Mouse (Mus musculus) lung, postnatal 0 days (tissue): ENCODE measurements around the gene Inpp5a. TPM values are rescaled to one million over a fixed set of nuclear protein-coding genes. Genes with fewer than 3 reads are reported as not detected.

Source experiments
- ATAC-seq: fragments of 200-750 bp; cut with Nextera tagmentation; 2 replicates; pipeline ENCODE4 v1.8.0; 2017; ENCODE audit warnings: moderate library complexity
- DNase-seq: peaks from one replicate; pipeline ENCODE4 v3.0.0-alpha.2; 2016; ENCODE audit warnings: low spot score
- H3K27ac ChIP-seq: fragments of 300-500 bp; sonication (generic); 2 replicates; pipeline ENCODE4 v1.5.1; 2014; ENCODE audit warnings: antibody characterized with exemption, mild to moderate bottlenecking, low read length, mixed read lengths
- H3K27me3 ChIP-seq: fragments of 300-500 bp; sonication (generic); replicated peaks from 2 replicates; pipeline ENCODE4 v1.6.1; 2014; ENCODE audit warnings: low read length, mixed read lengths; ENCODE audit not compliant: insufficient read depth
- H3K36me3 ChIP-seq: fragments of 300-500 bp; sonication (generic); 2 replicates; pipeline ENCODE4 v1.6.1; 2014; ENCODE audit warnings: low read length, mixed read lengths; ENCODE audit not compliant: insufficient read depth
- H3K4me1 ChIP-seq: fragments of 300-500 bp; sonication (generic); 2 replicates; pipeline ENCODE4 v1.6.1; 2014; ENCODE audit warnings: antibody characterized with exemption, low read depth, low read length, mixed read lengths; ENCODE audit not compliant: insufficient read depth
- H3K4me2 ChIP-seq: fragments of 300-500 bp; sonication (generic); replicated peaks from 2 replicates; pipeline ENCODE4 v1.6.1; 2014; ENCODE audit warnings: low read depth, mild to moderate bottlenecking, low read length, moderate library complexity, mixed read lengths
- H3K4me3 ChIP-seq: fragments of 300-500 bp; sonication (generic); 2 replicates; pipeline ENCODE4 v1.5.1; 2014; ENCODE audit warnings: low read depth, low read length
- H3K9ac ChIP-seq: fragments of 300-500 bp; sonication (generic); replicated peaks from 2 replicates; pipeline ENCODE4 v1.6.1; 2014; ENCODE audit warnings: low read depth, mild to moderate bottlenecking
- H3K9me3 ChIP-seq: fragments of 300-500 bp; sonication (generic); 2 replicates; pipeline ENCODE4 v1.6.1; 2016; ENCODE audit warnings: low read length, mixed read lengths
- CTCF ChIP-seq: IDR thresholded peaks from 2 replicates; pipeline ENCODE4 v1.5.1; 2016; ENCODE audit warnings: antibody characterized with exemption, mild to moderate bottlenecking
- EP300 ChIP-seq: IDR thresholded peaks from 2 replicates; pipeline ENCODE4 v1.6.1; 2016; ENCODE audit warnings: antibody characterized with exemption, mild to moderate bottlenecking, control low read depth
- WGBS: fragments of 180-500 bp; shearing (Covaris S2); extraction: QIAGEN DNeasy Blood & Tissue Kit; methylation state at CpG from one replicate; pipeline ENCODE4 v1.1.7; 2014; 5-methylcytosine and 5-hydroxymethylcytosine counted together
- polyA plus RNA-seq: library from polyadenylated mRNA; unstranded; fragments of >200 nt; fragmentation: Nextera tagmentation; extraction: Ambion mirVana; gene quantifications from 2 replicates; pipeline ENCODE4 v1.2.1, GENCODE M21; 2015

The Inpp5a gene
- polyA plus RNA-seq, 1 experiment from 2014 or later, result 41.3 TPM

DNA sequence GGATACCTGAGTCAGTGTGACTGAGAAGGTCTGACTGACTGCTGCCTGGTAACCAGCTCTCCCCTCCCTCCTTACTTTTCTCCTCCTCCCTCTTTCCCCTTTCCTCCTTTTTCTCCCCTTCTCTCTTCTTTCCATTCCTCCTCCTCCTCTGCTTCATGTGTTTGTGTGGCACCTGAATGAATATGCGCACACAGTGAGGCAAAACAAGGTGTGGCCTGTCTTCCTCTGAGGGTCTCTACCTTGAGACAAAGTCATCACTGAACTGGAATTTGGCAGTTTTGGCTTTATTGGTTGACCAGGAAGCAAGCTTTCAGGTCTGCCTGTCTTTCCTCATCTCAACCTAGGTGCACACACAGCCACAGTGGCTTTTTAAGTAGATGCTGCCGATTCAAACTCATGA is 147.9 kb downstream of the Inpp5a start:
- Histone ChIP-seq H3K4me1 (no peaks in the 10 kb centered on the region), H3K36me3 (peaks cover 27% of the 10 kb centered on the region), H3K27ac (no peak overlapping the region), H3K4me3 (no peak overlapping the region), H3K27me3 (no peaks in the 10 kb centered on the region), H3K4me2 (no peak overlapping the region), H3K9me3 (no peaks in the 10 kb centered on the region), H3K9ac (no peak overlapping the region)
- TF ChIP-seq EP300 (no peak), CTCF (no peak)
- WGBS, result 93% methylated on average over 2 of the region's 2 CpGs
- ATAC-seq, result no peak
- DNase-seq, result no peak

DNA sequence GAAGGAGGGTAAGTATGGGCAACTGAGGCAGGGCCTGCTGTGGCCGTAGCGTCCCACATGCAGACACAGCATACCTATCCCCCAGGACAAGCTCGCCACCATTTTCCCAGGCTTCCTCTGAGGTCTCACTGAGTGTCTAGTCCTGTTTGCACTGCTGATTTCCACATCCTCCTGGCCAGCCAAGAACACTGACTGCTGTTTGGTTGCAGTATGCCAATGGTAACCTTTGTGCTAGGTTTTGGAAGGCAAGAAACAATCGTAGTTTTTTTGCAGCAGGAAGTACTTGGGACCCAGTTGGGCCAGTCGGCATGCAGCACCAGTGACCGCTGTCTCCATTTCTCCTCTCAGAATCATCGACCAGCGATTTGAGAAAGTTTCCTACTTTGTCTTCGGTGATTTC is 148.9 kb downstream of the Inpp5a start:
- Histone ChIP-seq H3K9me3 (no peaks in the 10 kb centered on the region), H3K36me3 (peaks cover 33% of the 10 kb centered on the region), H3K27me3 (no peaks in the 10 kb centered on the region), H3K27ac (no peak overlapping the region), H3K4me2 (no peak overlapping the region), H3K9ac (no peak overlapping the region), H3K4me3 (no peak overlapping the region), H3K4me1 (no peaks in the 10 kb centered on the region)
- DNase-seq (no peak), ATAC-seq (no peak)
- TF ChIP-seq CTCF, result no peak
- TF ChIP-seq EP300, result no peak
- WGBS, result 92% methylated on average over 9 of the region's 9 CpGs

DNA sequence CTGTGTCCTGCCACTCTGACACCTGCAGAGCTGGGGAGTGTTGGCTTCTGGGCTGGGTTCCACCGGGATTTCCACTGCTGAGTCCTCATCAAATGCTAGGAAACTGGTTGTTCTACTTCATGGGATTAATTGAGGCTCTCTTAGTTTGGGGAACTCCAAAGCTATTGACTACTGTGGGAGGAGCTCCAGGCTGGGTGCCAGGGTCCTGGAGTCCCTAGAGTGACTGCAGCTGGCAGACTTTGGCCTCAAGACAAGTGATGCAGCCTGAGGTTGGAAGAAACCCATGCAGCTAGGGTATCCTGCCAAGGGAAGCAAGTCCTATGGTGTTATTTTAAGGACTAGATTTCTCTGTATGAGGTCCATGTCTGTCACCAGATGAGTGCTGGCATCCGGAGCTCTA is 149.6 kb downstream of the Inpp5a start:
- H3K9me3 ChIP-seq, result no peaks in the 10 kb centered on the region
- no peaks in the 10 kb centered on the region for H3K4me1 ChIP-seq
- no peak overlapping the region for H3K27ac ChIP-seq
- TF ChIP-seq CTCF, result no peak
- no peak for TF ChIP-seq EP300
- H3K4me2 ChIP-seq, result no peak overlapping the region
- no peak overlapping the region for H3K4me3 ChIP-seq
- DNase-seq (no peak), ATAC-seq (peak; percentile 46; the same call in 1 of the 2 replicates)
- 64% methylated on average over 2 of the region's 2 CpGs for WGBS
- H3K9ac ChIP-seq, result no peak overlapping the region
- peaks cover 33% of the 10 kb centered on the region for H3K36me3 ChIP-seq
- no peaks in the 10 kb centered on the region for H3K27me3 ChIP-seq

DNA sequence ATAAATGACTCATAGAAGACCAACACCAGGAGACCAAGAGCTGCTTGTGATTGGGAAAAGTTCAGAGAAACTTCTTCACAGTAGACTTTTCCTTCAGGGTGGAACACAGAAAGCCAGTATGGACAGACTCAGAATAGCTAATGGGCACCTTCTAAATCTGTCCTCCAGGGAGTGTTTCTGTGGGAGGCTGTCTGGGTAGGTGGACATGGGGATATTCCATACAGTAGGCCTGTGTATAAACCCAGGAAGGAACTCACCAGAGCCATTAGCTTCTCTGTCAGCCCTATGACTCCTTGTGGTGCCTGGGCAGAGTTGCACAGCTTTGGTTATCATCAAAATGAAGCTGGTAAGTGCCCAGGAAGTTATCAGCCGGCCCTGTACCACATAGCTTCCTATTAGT is 151.7 kb downstream of the Inpp5a start:
- TF ChIP-seq EP300, result no peak
- TF ChIP-seq CTCF, result no peak
- Histone ChIP-seq H3K9ac (no peak overlapping the region), H3K4me3 (no peak overlapping the region), H3K27ac (no peak overlapping the region), H3K9me3 (no peaks in the 10 kb centered on the region), H3K36me3 (peaks cover 31% of the 10 kb centered on the region), H3K27me3 (no peaks in the 10 kb centered on the region), H3K4me2 (no peak overlapping the region), H3K4me1 (no peaks in the 10 kb centered on the region)
- no peak for DNase-seq
- WGBS, result 76% methylated on average over 1 of the region's 1 CpGs
- ATAC-seq, result no peak

DNA sequence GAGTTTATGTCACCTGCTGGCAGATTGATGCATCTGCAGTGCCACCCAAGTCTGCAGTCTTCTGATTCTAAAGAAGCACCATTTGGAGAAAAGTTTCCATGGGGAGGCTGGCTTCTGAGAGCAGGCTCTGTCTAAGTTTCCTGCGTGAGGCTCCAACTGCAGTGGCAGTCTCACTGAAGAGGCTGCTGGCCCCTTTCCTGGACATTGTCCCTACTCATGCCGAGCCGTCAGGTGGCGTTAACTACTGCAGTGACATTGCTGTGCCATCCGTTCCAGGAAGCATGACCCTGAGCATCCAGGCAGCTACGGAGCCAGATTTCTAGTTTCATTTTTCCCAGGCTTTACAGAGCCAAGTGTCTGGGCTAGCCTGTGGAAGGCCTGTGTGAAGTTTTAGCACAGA is 152.5 kb downstream of the Inpp5a start:
- WGBS, result 78% methylated on average over 6 of the region's 6 CpGs
- Histone ChIP-seq H3K4me3 (no peak overlapping the region), H3K4me2 (no peak overlapping the region), H3K36me3 (peaks cover 23% of the 10 kb centered on the region; the same call in 1 of the 2 replicates), H3K4me1 (no peaks in the 10 kb centered on the region), H3K27ac (no peak overlapping the region), H3K27me3 (no peaks in the 10 kb centered on the region), H3K9me3 (no peaks in the 10 kb centered on the region), H3K9ac (no peak overlapping the region)
- no peak for ATAC-seq
- DNase-seq, result no peak
- TF ChIP-seq EP300 (no peak), CTCF (peak; percentile 38; the same call in 1 of the 2 replicates)

DNA sequence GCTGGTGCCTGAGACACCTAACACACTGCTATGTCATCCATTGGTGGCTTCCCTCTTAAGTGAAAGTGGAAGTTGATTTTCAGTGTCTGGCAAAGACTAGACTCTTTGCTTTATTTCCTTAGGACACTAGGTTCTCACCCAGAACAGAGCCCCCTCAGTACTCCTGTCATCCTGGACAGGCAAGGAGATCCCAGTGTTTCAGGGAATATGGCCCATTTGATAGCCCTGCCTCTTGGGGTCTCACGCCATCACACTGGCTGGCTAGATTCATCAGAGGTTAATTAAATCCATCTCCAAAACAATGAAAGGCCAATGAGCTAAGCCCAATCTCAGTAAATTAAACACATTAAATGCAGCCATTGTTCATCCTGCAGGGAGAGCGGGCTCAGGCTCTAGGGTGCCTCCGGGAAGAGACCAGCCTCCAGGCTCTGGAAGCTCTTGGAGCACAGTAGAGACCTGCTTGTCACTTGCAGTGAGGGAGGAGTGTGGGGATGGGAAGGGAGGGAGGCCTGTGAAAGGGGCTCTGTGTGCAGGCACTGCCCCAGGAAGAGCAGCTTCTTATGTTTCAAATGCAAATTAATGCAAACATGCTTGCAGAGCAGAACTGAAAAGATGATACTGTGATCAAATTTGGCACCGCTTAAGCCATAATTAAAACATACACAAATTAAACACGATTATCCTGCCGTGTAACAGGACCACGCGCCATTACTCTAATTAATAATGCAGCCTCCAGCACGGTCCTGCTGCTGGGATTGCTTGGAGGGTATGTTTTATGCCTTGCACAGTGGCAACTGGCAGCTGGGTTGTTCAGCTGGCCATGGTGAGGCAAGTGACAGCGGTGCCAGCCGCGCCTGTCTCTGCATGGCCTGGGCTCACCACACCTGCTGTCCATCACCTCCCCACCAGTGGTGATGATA is 156.1 kb downstream of the Inpp5a start:
- 87% methylated on average over 12 of the region's 12 CpGs for WGBS
- Histone ChIP-seq H3K36me3 (peaks cover 10% of the 10 kb centered on the region; the same call in 1 of the 2 replicates), H3K4me2 (no peak overlapping the region), H3K4me3 (no peak overlapping the region), H3K4me1 (no peaks in the 10 kb centered on the region), H3K9ac (no peak overlapping the region), H3K9me3 (no peaks in the 10 kb centered on the region), H3K27ac (no peak overlapping the region), H3K27me3 (no peaks in the 10 kb centered on the region)
- DNase-seq, result no peak
- TF ChIP-seq EP300 (no peak), CTCF (no peak)
- no peak for ATAC-seq
